34 mouse cellular contexts compared by ENCODE assay signal in genomic region chr11:85891692-85892040, GRCm38 (mm10). TPM values are rescaled to one million over a fixed set of nuclear protein-coding genes. Genes with fewer than 3 reads are reported as not detected.
DNase-seq lines count a peak whose midpoint lies in the region; ATAC-seq and TF ChIP-seq lines count a peak whose summit lies in the region.
"Had no signal": no experiment of that assay in that cellular context is flagged by ENCODE, and none has a peak within 500 bp of the region (broad histone marks: within the 10 kb centered on the region; RNA-seq: fewer than 3 reads in every experiment).

No protein-coding gene starts in this region.

- peaks cover 9% of the 10 kb centered on the region; the same call in 1 of the 2 replicates for H3K4me1 ChIP-seq in lung, embryonic 14.5 days (ENCODE audit: insufficient read depth)
- peaks cover 20 to 37% of the 10 kb centered on the region in 2 experiments for H3K4me1 ChIP-seq in CH12.LX (ENCODE audit: control insufficient read depth in 1 of 2, insufficient read depth in 2 of 2)
- peaks cover 72% of the 10 kb centered on the region for H3K4me1 ChIP-seq in limb, embryonic 12.5 days (replicated peaks)
- H3K4me1 ChIP-seq in intestine, postnatal 0 days (replicated peaks; ENCODE audit: control insufficient read depth, insufficient read depth, low read length) = no peaks in the 10 kb centered on the region; the same call in 1 of the 2 replicates

- no peak for TF ChIP-seq POLR2A in CH12.LX (IDR thresholded peaks at IDR 0.05; ENCODE audit: low read depth, low read length)

- dilution Hi-C loops in CH12.LX (cut with MboI; ENCODE audit: extremely low pct_ligation_motif_present, extremely low pct_unique_long_range_greater_than_20kb, low sequenced_read_pairs) = no loop called here

- H3K36me3 ChIP-seq in lung, embryonic 14.5 days (ENCODE audit: insufficient read depth) = peaks cover 22% of the 10 kb centered on the region
- no peaks in the 10 kb centered on the region for H3K36me3 ChIP-seq in CH12.LX (replicated peaks in 1 of 2; ENCODE audit: control insufficient read depth in 1 of 2, insufficient read depth in 1 of 2, low read length in 1 of 2)
- no peaks in the 10 kb centered on the region for H3K36me3 ChIP-seq in limb, embryonic 12.5 days
- no peaks in the 10 kb centered on the region for H3K36me3 ChIP-seq in intestine, postnatal 0 days (ENCODE audit: control insufficient read depth, insufficient read depth)
- H3K36me3 ChIP-seq: forebrain, embryonic 10.5 days; kidney, embryonic 15.5 days; liver, embryonic 12.5 days had no signal

- TF ChIP-seq EP300 in CH12.LX (IDR thresholded peaks at IDR 0.05; ENCODE audit: low read length) = no peak

- peak overlapping the region; percentile 81 for H3K4me2 ChIP-seq in lung, embryonic 14.5 days
- H3K4me2 ChIP-seq in CH12.LX (ENCODE audit: insufficient read depth, low read depth, poor library complexity, severe bottlenecking) = peak overlapping the region; percentile 52
- peak overlapping the region; percentile 80 for H3K4me2 ChIP-seq in limb, embryonic 12.5 days
- no peak overlapping the region for H3K4me2 ChIP-seq in intestine, postnatal 0 days (replicated peaks; ENCODE audit: low read depth)
- H3K4me2 ChIP-seq: kidney, embryonic 15.5 days; liver, embryonic 12.5 days had no signal

- H3K79me2 ChIP-seq in CH12.LX (replicated peaks; ENCODE audit: control insufficient read depth, extremely low read depth, insufficient read depth, poor library complexity, severe bottlenecking) = no peaks in the 10 kb centered on the region

- no peak for TF ChIP-seq CTCF in lung, embryonic 14.5 days (IDR thresholded peaks at IDR 0.05; ENCODE audit: low read depth)
- TF ChIP-seq CTCF in CH12.LX (conservative IDR thresholded peaks at IDR 0.05 in 1 of 2, IDR thresholded peaks at IDR 0.05 in 1 of 2; ENCODE audit: low read depth in 2 of 2, low read length in 2 of 2) = no peak
- no peak for TF ChIP-seq CTCF in intestine, postnatal 0 days (IDR thresholded peaks at IDR 0.05; ENCODE audit: low read depth)

- peak overlapping the region; percentile 98 for H3K9ac ChIP-seq in lung, embryonic 14.5 days
- H3K9ac ChIP-seq in CH12.LX (ENCODE audit: insufficient read depth, low read depth) = no peak overlapping the region
- peak overlapping the region; percentile 95 for H3K9ac ChIP-seq in limb, embryonic 12.5 days (replicated peaks)
- no peak overlapping the region for H3K9ac ChIP-seq in intestine, postnatal 0 days (ENCODE audit: low read depth, low read length)
- H3K9ac ChIP-seq: kidney, embryonic 15.5 days; liver, embryonic 12.5 days had no signal

- no peak for ATAC-seq in lung, embryonic 14.5 days (ENCODE audit: insufficient read depth)
- ATAC-seq in limb, embryonic 12.5 days (ENCODE audit: insufficient number of reproducible peaks, insufficient read depth, low FRiP score, low TSS enrichment, low read depth) = no peak
- ATAC-seq in intestine, postnatal 0 days = no peak
- ATAC-seq: CD4-positive, CD25-positive, alpha-beta regulatory T cell, adult 4 months; hindbrain, embryonic 16.5 days; intestine, embryonic 16.5 days; liver, embryonic 12.5 days; Patski had no signal

- DNase-seq in embryo, embryonic 11 days = peak; percentile 34
- no peak for DNase-seq in embryo, embryonic 10 days (ENCODE audit: low spot score)
- no peak for DNase-seq in lung, embryonic 14.5 days
- no peak for DNase-seq in lung, postnatal 4 days
- DNase-seq in CH12.LX (ENCODE audit: extremely low read depth) = no peak
- DNase-seq in urinary bladder, postnatal 10 days (ENCODE audit: low spot score) = no peak
- DNase-seq: adrenal gland, adult 2 months; cerebellum, adult 2 months; cerebellum, postnatal 25 days; gastrocnemius, postnatal 36 days; kidney, postnatal 36 days; thymus, adult 18-20 months; thymus, postnatal 36 days had no signal

- H3K27ac ChIP-seq in lung, embryonic 14.5 days (ENCODE audit: low read depth) = peak overlapping the region; percentile 97
- H3K27ac ChIP-seq in CH12.LX (ENCODE audit: insufficient read depth, low read depth) = no peak overlapping the region
- H3K27ac ChIP-seq in limb, embryonic 12.5 days = peak overlapping the region; percentile 94
- no peak overlapping the region for H3K27ac ChIP-seq in intestine, postnatal 0 days (ENCODE audit: low read depth, low read length)
- H3K27ac ChIP-seq: forebrain, embryonic 10.5 days; kidney, embryonic 15.5 days; liver, embryonic 12.5 days had no signal

- no peaks in the 10 kb centered on the region for H3K9me3 ChIP-seq in lung, embryonic 14.5 days (ENCODE audit: low read depth, low read length)
- H3K9me3 ChIP-seq in CH12.LX (replicated peaks; ENCODE audit: low read length) = no peaks in the 10 kb centered on the region
- H3K9me3 ChIP-seq in limb, embryonic 12.5 days = no peaks in the 10 kb centered on the region
- H3K9me3 ChIP-seq in intestine, postnatal 0 days (ENCODE audit: control insufficient read depth) = no peaks in the 10 kb centered on the region
- H3K9me3 ChIP-seq: forebrain, embryonic 10.5 days; kidney, embryonic 15.5 days; liver, embryonic 12.5 days had no signal

- in situ Hi-C loops in CH12.LX (cut with MboI; ENCODE audit: low pct_ligation_motif_present, low pct_unique_long_range_greater_than_20kb, low sequenced_read_pairs) = no loop called here

- TF ChIP-seq RAD21 in CH12.LX (IDR thresholded peaks at IDR 0.05; ENCODE audit: low read depth, low read length) = no peak

- peak overlapping the region; percentile 67 for H3K4me3 ChIP-seq in lung, embryonic 14.5 days (ENCODE audit: low read depth, low read length)
- no peak overlapping the region for H3K4me3 ChIP-seq in CH12.LX (replicated peaks in 1 of 3; ENCODE audit: low read depth in 2 of 3, low read length in 2 of 3, poor library complexity in 1 of 3)
- peak overlapping the region; percentile 64 for H3K4me3 ChIP-seq in limb, embryonic 12.5 days (replicated peaks)
- no peak overlapping the region for H3K4me3 ChIP-seq in intestine, postnatal 0 days (ENCODE audit: low read depth, low read length)
- H3K4me3 ChIP-seq: kidney, embryonic 15.5 days; liver, embryonic 12.5 days had no signal

- peaks cover 58% of the 10 kb centered on the region for H3K27me3 ChIP-seq in lung, embryonic 14.5 days (ENCODE audit: insufficient read depth, low read length)
- peaks cover 2% of the 10 kb centered on the region for H3K27me3 ChIP-seq in CH12.LX (replicated peaks)
- H3K27me3 ChIP-seq in limb, embryonic 12.5 days = peaks cover 72% of the 10 kb centered on the region
- peaks cover 97% of the 10 kb centered on the region for H3K27me3 ChIP-seq in intestine, postnatal 0 days (replicated peaks; ENCODE audit: control insufficient read depth, insufficient read depth, low read length)

- WGBS in lung, embryonic 14.5 days = 8% methylated on average over 2 of the region's 2 CpGs
- WGBS in limb, embryonic 12.5 days = 11% methylated on average over 2 of the region's 2 CpGs
- 12% methylated on average over 2 of the region's 2 CpGs for WGBS in intestine, postnatal 0 days

TF ChIP-seq in CH12.LX, 34 proteins besides CTCF, POLR2A, EP300 and RAD21:
- TF ChIP-seq MAX (IDR thresholded peaks at IDR 0.05; ENCODE audit: low read length) (no peak), MXI1 (IDR thresholded peaks at IDR 0.05; ENCODE audit: low read depth, low read length) (no peak), SMC3 (IDR thresholded peaks at IDR 0.05; ENCODE audit: low read depth, low read length) (no peak), NELFE (IDR thresholded peaks at IDR 0.05; ENCODE audit: low read depth, low read length) (no peak)

RNA-seq across cellular contexts. Expression of gene Tbx4, which starts 5.4 kb away (rescaled TPM):
- polyA plus RNA-seq in lung, embryonic 14.5 days (2014; fragmentation: Nextera tagmentation; extraction: Ambion mirVana) = 67.9 and 73.4 TPM in 2 replicates
- total RNA-seq in CH12.LX (2012; rRNA removed) (not detected in 2 replicates), CH12.LX (2014; rRNA removed) (not detected in 2 replicates)
- polyA plus RNA-seq in CH12.LX (2012; ENCODE audit: insufficient read length, low read depth) = not detected in 2 replicates
- 39.2 and 44.0 TPM in 2 replicates for polyA plus RNA-seq in limb, embryonic 12.5 days (2016; fragmentation: Nextera tagmentation; extraction: Ambion mirVana)
- not detected in 2 replicates for polyA plus RNA-seq in intestine, postnatal 0 days (2015; fragmentation: Nextera tagmentation; extraction: Ambion mirVana)
- total RNA-seq: heart, adult 8-10 months; megakaryocyte-erythroid progenitor cell, adult 5-6 weeks had no signal
- polyA plus RNA-seq: CD4-positive, CD25-positive, alpha-beta regulatory T cell, adult 4 months; intestine, embryonic 16.5 days; Patski had no signal

RNA-seq across cellular contexts. Expression of gene Gm11444, which starts 41.5 kb away (rescaled TPM):
- polyA plus RNA-seq in lung, embryonic 14.5 days (2014; fragmentation: Nextera tagmentation; extraction: Ambion mirVana) = not detected in 2 replicates
- total RNA-seq in CH12.LX (2012; rRNA removed) = not detected in 2 replicates
- total RNA-seq in CH12.LX (2014; rRNA removed) = not detected in 2 replicates
- not detected in 2 replicates for polyA plus RNA-seq in CH12.LX (2012; ENCODE audit: insufficient read length, low read depth)
- polyA plus RNA-seq in limb, embryonic 12.5 days (2016; fragmentation: Nextera tagmentation; extraction: Ambion mirVana) = not detected in 2 replicates
- not detected in 2 replicates for polyA plus RNA-seq in intestine, postnatal 0 days (2015; fragmentation: Nextera tagmentation; extraction: Ambion mirVana)
- total RNA-seq: adrenal gland, adult 2 months; ES-E14; gastrocnemius, adult 18-20 months; gastrocnemius, postnatal 36 days; heart, adult 8-10 months; hematopoietic stem cell, adult 5-6 weeks; left cerebral cortex, postnatal 25 days; megakaryocyte-erythroid progenitor cell, adult 5-6 weeks; midbrain, postnatal 0 days had no signal
- polyA plus RNA-seq: adrenal gland, adult 2 months; cerebellum, adult 2 months; embryonic facial prominence, embryonic 11.5 days; forebrain, embryonic 10.5 days; heart, postnatal 0 days; hindbrain, embryonic 16.5 days; intestine, embryonic 16.5 days; kidney, embryonic 15.5 days; liver, embryonic 12.5 days; midbrain, postnatal 0 days; neural tube, embryonic 14.5 days; Patski; small intestine, adult 2 months; stomach, embryonic 16.5 days had no signal

RNA-seq across cellular contexts. Expression of gene Tbx2, which starts 59.3 kb away (rescaled TPM):
- 61.4 and 67.5 TPM in 2 replicates for polyA plus RNA-seq in lung, embryonic 14.5 days (2014; fragmentation: Nextera tagmentation; extraction: Ambion mirVana)
- total RNA-seq in CH12.LX (2012; rRNA removed) (0.04 TPM in 1 of 2 replicates, not detected in the other), CH12.LX (2014; rRNA removed) (not detected in 2 replicates)
- 0.14 and 0.17 TPM in 2 replicates for polyA plus RNA-seq in CH12.LX (2012; ENCODE audit: insufficient read length, low read depth)
- polyA plus RNA-seq in limb, embryonic 12.5 days (2016; fragmentation: Nextera tagmentation; extraction: Ambion mirVana) = 7.9 and 10.0 TPM in 2 replicates
- 3.0 and 3.3 TPM in 2 replicates for polyA plus RNA-seq in intestine, postnatal 0 days (2015; fragmentation: Nextera tagmentation; extraction: Ambion mirVana)
- polyA plus RNA-seq: CD4-positive, CD25-positive, alpha-beta regulatory T cell, adult 4 months had no signal

Comparison
In these comparisons a context has a peak if more than half of its experiments do, and no peak if none do; other contexts are left out.
1. H3K27ac ChIP-seq: peak in lung, embryonic 14.5 days (single experiment) and limb, embryonic 12.5 days (single experiment); none in CH12.LX (single experiment) and intestine, postnatal 0 days (single experiment).
2. H3K4me3 ChIP-seq: peak in lung, embryonic 14.5 days (single experiment) and limb, embryonic 12.5 days (single experiment); none in CH12.LX (0 of 3) and intestine, postnatal 0 days (single experiment).
3. H3K9ac ChIP-seq: peak in lung, embryonic 14.5 days (single experiment) and limb, embryonic 12.5 days (single experiment); none in CH12.LX (single experiment) and intestine, postnatal 0 days (single experiment).
4. RNA of gene Tbx4, which starts 5.4 kb away (polyA plus RNA-seq): 67.9 to 73.4 TPM in lung, embryonic 14.5 days and 39.2 to 44.0 TPM in limb, embryonic 12.5 days; not detected in CH12.LX and not detected in intestine, postnatal 0 days; every median in the first group is over 10 times any median in the second.